Mouse (Mus musculus): Measurements from ENCODE around the gene Has3.

The Has3 gene

GRCm38 (mm10) chr8:106932376-106933065, 62.5 kb downstream of the Has3 start:
- DNase-seq (ENCODE audit: low spot score): peak; percentile 23

GRCm38 (mm10) chr8:106933506-106934143, 63.6 kb downstream of the Has3 start:
- no peak for DNase-seq (ENCODE audit: low spot score)

All from urinary bladder, postnatal 14 days (tissue).